Mouse (Mus musculus) naive thymus-derived CD4-positive, alpha-beta T cell, adult 2 months (primary cell): ENCODE measurements around the gene Scn8a.

ENCODE experiments used
- DNase-seq: peaks from one replicate; pipeline ENCODE4 v3.0.0-alpha.2; 2011; ENCODE audit warnings: low read depth

Gene Scn8a

DNA sequence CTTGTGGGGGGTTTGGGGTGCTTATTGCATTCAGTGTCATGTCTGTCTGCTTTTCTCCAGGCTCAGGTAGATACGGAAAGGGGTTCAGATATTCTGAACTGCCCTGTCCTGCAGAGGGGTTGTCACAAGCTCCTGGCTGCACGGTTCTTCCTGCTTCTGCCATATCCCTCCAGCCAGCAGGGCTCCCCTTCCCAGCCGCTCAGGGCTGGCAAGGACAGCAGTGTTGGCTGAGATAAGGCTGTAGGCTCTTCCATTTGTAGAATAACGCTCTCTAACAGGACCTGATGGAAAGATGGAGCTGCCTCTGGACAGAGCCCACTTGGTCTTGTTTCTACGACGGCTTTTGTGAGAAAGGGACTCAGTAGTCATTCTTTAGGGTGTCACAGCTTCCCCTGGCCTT, 172.3 kb downstream of the Scn8a start:
- no peak for DNase-seq

DNA sequence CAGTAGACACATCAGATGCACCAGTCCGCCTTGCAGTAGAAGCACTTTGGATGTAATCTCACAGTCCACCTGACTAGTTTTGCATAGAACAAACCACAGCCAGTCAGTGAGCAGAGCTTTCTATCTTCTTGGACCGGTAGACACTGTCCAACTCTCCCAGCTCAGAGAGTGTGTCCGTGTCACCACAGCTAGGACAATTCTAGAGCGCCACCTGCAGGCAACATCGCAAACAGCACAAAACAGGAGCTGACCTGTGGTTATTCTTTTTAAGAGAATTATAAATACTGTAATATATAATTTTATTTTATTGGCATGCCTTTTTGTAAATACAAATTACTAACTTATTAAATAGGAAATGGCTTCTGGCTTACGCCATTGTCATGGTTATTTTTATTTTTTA, 173.0 kb downstream of the Scn8a start:
- DNase-seq = peak; percentile 56

DNA sequence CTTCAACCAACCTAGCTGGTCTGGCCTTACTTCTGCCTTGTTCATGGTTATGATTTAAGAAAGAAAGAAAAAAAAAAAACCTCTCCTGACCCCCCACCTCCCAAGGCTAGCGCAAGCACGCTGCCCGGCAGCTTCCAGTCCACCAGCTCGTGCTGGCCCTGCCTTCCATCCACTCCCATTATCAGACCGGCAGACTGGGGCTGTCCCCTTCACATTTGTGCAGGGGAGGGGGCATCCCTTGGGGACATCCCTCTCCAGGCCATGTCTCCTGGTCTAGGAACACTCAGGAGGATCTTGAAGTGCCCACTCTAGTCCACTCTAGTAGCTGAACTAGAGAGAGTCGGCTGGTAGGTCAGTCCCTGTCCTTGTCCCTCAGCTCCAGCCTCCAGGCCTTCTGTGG, 174.9 kb downstream of the Scn8a start:
- DNase-seq = no peak

DNA sequence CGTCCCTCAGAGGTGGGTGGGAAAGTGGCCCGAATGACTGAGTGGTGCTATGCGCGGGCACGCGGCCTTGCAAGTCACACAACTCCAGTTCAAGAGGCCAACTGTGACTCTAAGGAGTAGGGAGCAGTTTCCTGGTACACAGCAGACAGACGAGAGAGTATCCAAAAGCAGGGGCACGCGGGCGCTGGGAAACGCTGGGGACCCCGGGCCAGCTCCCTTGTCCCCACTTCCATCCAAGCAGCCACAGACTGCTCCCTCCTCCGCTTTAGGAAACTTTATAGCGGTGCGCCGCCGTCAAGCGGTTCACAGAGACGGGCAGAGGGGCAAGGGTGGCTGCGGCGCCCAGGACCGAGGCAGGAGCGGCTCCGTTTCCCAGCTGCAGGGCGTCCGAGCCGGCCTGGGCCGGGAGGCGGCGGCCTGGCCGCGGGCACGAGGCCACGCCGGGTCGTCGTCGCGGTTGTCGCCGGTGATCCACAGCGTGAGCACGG, 176.4 kb downstream of the Scn8a start:
- DNase-seq = no peak

DNA sequence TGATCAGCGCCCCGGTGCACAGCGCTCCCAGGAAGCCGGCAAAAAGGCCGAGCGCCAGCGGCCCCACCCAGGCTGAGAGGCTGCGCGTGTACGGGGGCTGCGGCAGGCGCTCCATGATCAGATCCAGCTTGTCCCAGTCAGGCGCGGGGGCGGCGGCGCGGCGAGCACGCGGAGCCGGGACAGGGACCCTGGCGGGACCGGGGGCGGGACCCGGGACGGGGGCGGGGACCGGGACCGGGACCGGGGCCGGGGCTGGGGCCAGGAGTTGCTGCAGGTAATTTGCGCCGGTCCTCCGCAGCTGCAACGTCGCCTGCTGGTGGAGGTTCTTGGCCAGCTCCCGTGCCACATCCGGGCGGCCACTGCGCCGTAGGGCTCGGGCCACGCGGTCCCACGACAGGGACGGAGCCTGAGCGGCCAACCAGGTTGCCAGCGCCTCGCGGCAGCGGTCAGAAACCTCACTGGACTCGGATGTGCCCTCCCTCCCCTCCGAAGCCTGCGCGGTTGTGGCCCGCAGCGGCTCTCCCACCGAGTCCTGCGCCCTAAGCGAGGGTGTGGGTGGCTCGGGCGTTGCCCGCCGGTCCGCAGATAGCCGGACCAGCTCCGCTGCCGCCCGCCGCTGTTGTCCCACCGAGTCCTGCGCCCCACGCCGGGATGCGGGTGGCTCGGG, 177.0 kb downstream of the Scn8a start:
- no peak for DNase-seq

DNA sequence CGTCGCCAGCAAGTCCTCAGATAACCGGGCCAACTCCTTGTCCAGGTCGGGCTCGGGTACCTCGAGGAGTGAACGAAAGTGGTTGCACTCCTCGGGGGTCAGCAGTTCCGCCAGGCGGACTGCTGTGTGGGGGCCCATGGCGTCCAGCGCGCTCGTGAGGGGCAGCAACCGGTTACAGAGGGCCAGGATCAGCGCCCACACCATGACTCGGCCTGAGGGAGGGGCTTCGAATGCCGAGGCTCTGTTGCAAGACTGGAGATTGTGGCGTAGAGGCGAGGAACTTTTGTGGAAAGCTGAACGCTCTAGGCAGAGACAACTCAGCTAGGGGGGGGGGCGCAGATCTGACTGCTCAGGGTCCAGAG, 177.5 kb downstream of the Scn8a start, which contains the start of gene Gm47841:
Gm47841 (minus strand) TSS at position 204 of the 362 bp plus-strand sequence.
- no peak for DNase-seq

DNA sequence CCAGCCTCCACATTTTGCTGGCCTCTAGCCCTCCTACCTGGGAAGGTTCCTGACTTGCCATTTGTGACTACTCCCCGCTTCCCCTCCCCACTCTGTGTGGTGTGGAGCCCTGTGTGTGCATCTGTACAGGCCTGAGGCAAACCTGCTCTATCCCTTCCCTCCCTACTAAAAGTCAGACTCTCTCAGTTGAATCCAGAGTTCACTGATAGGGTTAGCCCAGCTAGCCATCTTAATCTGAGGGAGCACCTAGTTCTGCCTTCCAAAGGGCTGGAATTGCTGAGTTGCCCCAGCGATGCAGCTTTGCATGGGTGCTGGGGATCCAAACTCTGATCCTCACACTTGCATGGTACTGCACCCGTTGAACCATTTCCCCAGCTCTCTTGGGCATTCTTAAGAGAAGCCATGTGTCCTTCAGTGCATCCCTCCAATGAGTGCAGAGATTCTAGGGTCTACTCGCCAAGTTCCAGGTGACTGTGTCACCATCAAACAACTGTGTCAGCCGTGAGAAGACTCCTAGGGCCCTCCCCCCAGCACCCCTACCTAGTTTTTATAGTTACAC, 178.8 kb downstream of the Scn8a start:
- DNase-seq = no peak

DNA sequence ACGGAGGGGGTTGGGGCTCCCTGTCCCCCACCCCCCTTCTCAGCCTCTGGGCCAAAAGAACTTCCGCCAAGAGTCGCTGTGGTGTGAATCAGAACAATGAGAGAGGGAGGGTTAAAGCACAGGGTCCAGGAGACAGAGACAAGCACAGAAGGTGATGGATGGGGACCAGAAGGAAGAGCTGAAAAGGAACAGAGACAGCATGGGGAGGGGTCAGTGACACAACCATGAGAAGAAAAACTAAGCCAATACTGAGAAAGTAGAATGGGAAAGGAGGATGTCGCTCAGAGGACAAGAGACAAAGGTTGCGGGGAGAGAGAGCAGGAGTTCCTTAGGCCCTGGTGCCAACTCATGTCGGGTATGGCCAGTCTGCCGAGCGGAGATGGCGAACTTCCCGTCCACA, 182.2 kb downstream of the Scn8a start:
- no peak for DNase-seq

DNA sequence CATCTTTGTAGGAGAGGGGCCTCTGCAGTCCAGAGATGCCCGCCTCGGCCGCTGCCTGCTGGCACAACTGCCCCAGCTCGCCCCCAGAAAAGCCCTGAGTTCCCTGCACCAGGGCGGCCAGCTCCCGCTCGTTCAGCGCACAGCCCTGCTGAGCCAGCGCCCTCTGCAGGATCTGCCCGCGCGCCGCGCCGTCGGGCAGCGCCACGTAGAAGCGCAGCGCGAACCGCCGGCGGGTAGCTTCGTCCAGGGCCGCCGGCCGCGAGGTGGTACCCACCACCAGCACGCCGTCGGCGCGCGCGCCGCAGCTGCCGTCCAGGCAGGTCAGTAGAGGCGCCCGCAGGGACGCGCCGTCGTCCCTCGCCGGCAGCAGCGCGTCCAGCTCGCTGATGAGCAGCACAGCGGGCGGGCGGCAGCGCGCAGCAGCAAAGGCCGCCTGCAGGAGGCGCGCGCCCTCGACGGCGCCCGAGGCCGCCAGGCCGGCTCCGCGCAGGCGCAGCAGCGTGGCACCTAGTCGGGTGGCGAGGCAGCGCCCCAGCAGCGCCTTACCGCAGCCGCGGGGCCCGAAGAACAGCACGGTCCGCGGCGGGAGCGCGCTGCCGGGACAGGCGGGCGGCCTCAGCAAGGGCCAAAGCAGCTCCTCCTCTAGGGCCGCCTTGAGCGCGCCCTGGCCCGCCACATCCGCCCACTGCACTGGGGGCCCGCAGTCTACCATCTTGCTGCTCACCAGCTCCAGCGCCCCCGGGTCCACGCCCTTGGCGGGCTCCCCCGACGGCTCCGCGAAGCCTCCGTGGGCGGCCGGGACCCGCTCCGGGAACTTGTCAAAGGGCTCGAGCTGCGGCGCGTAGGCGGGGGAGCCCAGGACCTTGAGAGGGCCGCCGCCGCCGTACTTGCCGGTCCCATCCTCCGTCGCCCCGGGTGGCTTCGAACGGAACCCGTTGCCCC, 183.2 kb downstream of the Scn8a start:
- peak; percentile 34 for DNase-seq

DNA sequence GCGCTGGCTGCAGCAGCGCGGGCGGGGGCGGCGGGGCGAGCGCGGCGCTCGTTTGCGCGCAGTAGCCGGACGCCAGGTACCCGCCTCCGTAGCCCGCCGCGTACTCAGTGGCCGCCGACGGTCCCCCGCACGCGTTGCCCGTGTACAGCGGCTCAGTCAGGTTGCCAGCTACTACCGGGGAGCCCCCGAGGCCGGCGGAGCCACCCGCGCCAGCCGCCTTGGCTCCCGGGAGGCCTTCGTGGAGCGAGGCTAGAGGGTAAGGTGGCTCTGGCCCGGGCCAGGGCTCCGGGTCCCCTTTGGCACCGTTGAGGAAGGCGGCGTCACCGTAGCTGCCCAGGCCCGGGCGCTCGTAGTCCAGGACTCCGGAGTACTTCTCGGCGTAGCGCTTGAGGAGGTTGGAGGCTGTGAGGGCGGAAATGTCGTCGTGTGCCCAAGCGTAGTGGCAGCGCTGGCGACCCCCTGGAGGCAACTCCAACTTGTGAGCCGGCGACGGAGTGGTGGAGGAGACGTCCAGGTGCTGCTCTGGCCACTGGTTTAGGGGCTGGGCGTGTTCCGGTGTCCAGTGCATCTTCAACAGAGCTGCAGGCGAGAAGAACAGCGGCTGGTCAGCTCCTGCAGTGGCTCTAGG, 184.3 kb downstream of the Scn8a start:
- DNase-seq = no peak

DNA sequence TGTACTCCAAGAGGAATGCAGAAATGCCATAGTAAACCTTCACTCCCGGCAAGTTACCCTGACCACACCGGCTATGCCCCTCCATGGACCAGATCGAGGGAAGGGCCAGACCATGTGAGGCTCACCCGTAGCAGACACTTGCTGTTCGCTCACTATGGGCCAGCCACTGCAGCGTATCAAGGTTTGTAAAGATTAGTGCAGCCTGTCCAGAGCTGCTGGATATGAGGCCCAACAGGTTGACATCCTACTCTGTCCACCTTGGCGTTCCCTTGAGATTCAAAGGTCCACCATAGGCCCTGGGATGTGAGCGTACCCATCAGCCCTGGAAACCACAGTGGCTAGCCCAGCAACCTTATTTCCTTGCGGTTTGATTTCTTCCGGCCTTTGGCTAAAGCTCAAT, 184.9 kb downstream of the Scn8a start:
- no peak for DNase-seq

DNA sequence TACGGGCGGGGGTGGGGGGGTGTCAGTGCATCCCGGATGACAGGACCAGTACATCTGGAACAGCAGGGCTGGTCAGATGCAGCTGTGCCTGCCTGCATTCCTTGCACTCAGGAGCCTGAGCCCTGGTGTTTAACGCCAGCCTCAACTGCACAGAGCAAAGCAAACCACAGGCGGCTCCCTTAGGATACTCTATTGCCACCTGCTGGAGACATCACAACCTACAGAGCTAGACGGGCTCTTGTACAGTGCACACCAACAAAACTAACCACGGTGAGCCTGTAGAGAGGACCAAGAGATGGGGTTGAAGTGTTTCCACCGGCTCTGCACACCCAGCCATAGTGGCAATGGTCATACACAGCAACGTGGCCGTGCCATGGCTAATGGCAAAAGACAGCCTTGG, 186.6 kb downstream of the Scn8a start:
- DNase-seq = peak; percentile 53

DNA sequence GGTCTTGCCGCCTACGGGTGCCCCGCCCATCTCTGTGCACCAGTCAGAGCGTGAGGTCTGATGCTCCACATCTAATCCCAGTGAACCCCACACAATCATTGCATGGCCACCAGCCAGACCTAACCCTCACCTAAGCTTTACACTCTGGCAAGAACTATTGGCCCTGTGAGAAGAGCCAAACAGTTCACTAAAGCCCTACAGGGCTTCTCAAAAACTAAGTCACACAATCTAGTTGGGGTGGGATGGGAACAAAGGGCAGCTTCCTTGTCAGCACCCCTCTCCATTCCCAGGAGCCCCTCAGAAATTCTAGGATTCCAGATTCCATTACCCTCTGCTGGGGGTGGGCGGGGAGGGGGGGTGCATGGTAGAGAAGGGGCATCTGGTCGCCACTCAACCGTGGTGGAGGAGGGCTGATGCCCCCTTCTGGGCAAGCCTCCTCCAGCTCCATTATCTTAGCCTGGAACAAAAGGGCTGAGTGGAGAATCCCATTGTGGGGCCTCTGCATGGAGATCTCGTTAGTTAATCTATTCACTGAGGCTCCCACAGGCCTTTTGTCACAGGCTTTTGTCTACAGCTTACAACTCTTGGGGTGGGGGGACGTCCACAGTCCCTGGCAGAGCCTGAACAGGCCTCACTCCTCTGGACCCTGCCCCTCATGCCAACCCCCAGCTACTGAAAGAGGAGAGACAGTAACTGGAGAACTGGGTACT, 190.1 kb downstream of the Scn8a start:
- no peak for DNase-seq

DNA sequence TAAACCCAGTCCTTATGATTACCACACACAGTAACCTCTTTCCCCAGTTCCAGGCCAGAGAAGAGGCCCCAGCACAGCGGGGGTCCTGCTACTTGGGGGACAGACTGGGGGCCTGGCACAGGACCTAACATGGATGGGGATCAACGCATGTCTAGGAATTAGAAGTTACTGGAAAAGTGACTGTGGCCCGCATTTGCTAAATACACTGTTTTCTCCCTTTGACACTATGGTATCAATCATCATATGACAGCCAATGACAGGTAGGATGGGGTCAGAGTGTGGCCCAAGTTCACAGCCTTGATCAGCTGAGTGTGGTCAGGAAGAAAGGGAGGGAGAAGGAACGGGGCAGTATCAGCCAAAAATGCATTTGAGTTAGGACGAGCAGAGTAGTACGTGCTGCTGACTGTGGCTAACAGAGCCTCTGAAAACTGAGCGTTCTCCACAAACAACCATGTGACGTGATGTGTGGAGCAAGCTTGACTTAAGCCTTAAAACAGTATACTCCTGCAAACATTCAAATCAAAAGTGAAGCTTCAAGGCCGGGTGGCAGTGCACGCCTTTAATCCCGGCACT, 190.7 kb downstream of the Scn8a start:
- DNase-seq = no peak

DNA sequence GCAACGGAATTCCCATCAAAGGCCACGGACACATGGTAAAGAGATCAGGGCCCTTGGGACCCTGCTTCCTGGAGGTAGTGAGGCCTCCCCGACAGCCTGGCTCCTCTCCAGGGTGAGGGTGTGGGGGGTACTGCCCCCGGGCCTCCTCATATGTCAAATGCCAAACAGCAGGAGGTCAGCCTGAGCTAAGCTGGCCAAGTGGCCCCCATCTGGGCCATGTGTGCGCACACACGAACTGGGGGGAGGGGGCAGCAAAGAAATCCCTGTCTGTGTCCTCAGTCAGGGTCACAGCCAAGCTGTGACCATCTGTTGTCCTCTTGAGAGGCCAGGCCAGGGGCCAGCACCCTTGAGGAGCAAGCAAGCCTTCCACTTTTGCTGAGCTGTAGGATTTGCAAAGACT, 195.4 kb downstream of the Scn8a start:
- no peak for DNase-seq

DNA sequence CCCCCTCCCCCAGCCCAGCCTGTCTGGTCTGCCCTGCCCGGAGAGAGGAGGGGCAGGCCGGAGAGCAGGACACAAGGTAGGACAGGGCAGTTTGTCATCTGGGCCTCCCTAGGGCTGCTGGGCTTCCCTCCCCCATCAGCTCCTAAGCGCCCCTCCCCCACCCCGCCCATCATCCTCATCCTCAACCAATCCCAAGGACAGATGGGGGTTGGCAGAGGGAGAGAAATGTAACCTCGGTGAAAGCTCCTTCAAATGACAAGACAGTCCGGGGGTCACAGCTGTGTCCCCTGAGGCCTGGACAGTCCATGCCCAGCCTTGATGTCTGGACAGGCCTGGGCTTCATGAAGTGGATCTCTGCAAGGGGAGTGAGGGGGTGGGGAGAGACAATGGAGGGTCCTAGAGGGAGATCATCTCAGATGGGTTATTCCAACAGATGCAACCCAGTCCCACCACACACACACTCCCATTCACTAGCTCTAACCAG, 196.7 kb downstream of the Scn8a start:
- DNase-seq = no peak

DNA sequence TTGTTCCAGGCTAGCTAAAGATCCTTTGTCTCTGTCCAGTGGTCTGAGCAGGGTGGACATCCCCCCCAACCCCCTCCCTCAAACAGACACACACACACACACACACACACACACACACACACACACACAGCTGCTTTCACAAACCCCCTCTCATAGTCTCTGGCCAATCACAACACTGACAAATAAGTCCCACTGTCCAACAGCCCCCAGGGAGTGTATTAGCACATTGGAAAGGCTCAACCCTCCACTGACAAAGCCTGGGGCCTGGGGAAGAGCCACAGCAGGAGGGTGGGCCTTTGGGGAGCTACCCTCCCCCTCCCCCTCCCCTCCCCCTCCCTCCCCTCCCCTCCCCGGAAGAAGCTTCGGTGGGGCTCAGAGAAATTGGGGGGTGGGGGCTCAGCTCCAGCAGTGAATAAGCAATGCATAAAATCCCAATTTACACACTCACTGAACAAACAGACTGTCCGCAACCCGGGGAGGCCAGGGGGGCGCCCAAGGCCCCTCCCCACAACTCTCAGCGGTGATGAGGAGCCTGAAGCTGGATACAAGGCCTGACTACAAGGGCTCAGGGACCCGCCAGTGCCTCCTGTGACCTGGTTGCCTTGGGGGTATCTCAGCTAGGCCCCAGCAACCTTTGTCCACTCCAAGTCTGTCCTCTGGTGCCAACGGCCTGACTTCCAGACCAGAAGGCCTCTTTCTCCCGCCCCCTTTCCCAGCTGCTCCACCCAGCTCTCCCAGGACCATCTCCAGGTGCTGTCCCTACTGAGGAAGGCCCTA, 197.4 kb downstream of the Scn8a start:
- DNase-seq = no peak

DNA sequence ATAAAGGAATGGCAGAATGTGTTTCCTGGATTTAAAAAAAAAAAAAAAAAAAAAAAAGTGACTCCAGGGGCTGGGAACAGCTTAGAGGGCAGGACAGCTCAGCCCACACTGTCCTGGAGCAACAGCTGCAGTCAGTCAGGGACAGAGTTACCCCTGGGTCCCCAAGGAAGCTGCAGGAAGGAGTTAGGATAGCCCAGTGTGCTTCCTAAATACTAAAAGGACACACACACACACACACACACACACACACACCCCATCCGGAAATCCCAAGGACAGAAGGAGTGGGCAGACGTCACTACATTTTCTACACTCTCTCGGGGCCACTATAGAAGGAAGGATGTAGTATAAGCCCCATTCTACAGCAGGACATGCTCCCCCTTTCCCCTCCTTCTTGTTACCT, 198.4 kb downstream of the Scn8a start:
- DNase-seq = no peak

DNA sequence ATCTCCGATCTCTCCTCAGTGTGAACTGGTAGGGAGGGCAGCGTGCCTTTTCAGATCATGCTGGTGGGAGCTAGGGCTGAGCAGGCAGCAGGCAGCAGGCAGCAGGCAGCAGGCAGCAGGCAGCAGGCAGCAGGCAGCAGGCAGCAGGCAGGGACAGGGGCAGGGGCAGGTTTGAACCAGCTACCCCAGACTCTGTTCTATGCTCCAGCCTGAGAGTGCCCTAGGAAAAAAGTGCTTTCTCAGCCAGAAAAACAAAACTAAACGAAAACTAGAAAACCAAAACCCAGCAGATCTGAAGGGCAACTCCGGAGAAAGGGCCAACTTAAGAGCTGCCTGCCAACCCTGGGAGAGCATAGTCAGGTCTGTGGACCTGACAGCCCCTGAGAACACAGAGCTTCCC, 199.0 kb downstream of the Scn8a start:
- no peak for DNase-seq

DNA sequence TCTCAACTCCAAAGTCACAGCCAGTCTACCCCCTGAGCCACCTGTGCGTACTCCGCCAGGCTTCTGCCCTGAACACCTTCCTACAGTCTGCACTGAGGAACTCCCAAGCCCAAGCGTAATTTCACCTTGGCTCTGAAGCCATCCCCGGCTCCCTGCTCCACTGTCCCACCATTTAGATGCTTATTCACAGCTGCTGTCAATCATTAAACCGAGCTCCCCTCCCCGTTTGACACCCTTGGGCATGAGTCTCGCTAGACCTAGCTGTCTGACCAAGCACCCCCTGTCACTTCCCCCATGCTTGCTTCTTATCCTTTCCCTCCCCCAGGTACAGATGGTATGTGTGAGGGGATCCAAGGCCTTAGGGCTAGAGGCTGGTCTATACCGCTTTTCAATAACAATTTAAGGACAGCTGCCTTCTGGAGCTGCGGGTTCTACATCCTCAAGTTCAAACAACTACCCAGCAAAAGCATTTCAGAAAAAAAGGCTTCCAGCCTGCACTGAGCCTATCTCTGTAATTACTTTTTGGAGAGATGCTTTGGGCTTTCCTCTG, 200.1 kb downstream of the Scn8a start:
- DNase-seq = no peak
